Mouse (Mus musculus) ES-CJ7 (cell line): Measurements from ENCODE around the gene Kpna4.
"Not testable (repeated sequence)": the region's sequence is repeated elsewhere in the genome, so short reads cannot be mapped to it uniquely, and the experiment has no call there.

ENCODE experiments used
- DNase-seq: peaks from one replicate; pipeline ENCODE4 v3.0.0; 2011; ENCODE audit warnings: low read depth, low spot score

The Kpna4 gene

DNA sequence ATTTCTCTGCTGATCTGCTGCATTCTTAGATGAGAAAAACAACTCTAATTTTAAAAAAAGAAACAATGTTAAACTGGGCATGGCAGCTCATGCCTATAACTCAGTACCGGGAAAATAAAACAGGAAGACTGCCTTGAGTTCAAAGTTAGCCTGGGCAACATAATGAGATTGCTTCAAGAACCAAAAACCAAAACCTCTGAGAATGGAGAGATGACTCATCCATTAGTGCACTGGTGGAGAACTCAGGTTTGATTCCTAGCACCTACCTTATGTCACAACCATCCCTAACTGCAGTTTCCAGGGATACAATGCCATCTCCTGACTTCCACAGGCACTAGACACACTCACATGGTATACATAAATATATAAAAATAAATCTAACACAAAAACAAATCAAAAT, 17.8 kb downstream of the Kpna4 start:
- no peak for DNase-seq

DNA sequence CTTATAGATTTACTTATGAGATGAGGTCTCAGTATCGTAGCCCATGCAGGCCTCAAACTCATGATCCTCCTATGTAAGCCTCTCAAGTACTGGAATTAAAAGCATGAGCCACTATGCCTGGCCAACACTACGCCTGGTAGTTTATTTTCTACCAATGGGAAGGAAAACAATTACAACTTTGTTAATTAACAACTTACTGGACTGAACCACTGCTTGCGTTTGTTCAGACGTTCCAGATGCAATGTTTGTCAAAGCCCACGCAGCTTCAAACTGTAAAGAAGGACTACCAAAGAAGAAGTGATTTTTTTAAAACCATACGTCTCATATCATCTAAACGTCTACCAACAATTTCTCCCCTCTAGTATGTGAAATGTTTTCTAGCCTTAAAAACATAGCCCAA, 32.5 kb downstream of the Kpna4 start:
- DNase-seq = no peak

DNA sequence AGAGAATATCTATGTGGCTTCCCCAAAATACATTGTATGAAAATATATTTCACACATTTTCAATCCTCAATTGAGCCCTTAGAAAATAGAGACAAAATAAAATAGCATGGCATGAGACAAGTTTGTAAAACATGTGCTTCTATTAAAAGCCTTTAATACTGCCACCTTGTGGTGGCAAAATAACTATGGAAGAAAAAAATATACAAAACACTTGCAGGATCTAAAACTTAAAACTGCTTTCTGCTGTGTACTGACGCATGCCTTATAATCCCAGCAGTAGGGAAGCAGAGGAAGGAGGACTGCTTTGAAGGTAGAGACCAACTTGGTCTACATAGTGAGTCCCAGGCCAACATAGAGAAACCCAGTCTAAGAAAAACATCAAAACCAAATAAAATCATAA, 62.9 kb downstream of the Kpna4 start:
- DNase-seq = peak; percentile 28

DNA sequence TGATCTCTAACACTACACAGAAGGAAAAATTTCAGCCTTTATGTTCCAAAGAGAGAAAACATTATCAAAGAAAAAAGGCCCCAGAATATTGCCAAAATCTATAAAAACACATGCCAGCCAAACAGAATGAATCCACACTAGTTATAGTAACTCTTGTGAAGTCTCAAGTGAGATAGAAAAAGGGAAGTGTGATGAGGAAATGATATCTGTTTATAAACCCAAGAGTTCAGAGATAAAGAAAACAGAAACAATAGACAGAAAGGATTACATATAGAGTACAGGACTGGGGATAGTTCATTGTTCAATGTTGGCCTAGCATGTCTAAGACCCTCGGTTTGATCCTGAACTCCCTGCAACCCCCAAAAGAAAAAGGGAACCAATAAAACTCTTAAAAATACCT, 64.1 kb downstream of the Kpna4 start:
- no peak for DNase-seq

DNA sequence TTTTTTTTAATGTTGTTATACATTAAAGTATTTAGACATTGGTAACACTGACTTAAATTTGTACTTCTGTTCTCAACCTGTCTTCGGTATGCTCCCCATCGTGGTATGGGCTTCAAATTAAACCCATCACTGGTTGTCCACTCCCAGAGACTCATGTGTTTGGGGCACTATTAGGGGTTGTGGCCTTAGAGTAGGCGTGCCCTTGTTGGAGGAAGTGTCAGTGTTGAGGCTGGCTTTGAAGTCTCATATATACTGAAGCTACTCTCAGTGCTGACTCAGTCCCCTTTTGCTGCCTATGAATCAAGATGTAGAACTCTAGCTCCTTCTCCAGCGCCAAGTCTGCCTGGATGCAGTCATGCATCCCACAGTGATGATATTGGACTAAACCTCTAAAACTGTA, 66.2 kb downstream of the Kpna4 start:
- DNase-seq = no peak

DNA sequence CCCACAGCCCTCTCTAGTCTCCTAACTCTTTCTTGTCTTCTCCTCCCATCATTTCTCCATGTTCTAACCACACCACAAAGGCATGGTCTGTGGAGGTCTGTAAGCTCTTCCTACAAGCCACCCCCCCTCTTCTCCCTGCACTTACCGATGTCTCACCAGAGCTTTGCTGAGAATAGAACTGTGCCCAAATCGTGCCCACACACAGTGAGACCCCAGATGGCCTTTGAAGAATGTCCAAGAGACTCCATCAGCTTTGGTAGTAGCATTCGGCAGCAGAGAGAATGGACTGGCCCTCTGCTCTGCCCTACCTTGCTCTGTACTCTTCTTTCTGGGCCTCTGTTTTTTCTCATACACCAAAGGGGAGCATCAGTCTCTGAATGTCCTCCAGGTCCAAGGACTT, 71.0 kb downstream of the Kpna4 start:
- DNase-seq = no peak

DNA sequence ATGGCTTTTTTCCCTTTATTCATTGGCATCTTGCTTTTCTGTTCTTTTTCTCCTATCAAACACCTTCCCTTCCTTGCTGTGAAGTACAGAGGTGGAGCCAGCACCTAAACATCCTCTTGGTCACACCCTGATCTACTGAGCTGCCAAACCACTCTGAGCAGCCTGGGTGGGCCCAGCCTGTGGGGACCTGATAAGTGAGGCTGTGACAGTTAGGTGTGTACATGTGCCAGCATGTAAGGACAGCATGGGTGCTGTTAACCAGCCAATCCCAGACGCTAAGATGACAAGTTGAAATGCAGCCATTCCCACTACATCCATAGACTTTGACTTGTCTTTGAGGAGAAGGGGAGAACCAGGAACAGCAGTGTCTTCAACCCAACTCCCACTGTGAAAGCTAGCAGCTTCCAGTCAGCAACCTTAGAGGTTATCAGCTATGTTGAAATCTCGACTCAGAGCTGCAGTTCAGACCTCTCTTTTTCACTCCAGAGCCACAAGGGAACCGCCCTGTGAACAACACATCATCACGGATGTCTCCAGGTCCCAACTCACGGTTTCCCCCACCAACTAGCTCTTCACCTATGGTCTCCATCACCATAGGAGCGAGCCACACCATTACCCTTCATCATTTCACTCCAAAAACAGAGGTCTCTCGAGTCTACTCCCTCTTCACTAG, 72.0 kb downstream of the Kpna4 start:
- DNase-seq = no peak

DNA sequence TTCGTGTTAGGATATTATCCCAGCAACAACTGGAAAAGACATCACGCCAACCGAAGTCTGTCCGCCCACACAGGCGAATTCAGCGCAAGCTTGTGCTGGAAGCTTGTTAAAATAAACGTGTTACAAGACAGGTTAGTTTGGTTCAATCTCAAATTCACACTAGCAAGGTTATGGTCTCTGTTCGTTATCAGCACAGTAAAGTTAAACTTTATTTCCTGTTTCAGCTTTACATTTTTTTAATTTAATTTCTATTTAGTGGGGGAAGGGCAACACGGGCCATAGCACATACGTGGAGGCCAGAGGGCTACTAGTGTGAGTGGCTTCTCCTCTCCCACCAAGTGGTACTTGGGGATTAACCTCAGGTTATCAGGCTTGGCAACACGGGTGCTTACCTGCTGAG, 75.0 kb downstream of the Kpna4 start:
- DNase-seq = no peak

DNA sequence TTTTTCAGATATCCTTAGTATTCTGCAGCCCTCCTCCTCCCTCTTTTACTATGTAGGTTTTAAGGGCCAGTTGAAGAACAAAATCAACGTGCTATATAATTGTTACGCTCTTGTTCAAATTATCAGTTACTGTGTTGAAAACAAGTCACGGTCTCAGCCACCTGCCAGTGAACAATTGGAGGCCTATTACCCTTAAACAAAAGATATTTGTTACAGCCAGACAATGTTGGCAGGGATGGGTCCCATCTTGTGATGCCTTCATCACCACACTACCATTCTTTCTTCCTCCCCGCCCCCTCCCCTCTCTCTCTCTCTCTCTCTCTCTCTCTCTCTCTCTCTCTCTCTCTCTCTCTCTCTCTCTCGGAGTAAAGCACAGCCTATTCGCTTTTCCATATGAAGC, 77.9 kb downstream of the Kpna4 start:
- DNase-seq = no peak

DNA sequence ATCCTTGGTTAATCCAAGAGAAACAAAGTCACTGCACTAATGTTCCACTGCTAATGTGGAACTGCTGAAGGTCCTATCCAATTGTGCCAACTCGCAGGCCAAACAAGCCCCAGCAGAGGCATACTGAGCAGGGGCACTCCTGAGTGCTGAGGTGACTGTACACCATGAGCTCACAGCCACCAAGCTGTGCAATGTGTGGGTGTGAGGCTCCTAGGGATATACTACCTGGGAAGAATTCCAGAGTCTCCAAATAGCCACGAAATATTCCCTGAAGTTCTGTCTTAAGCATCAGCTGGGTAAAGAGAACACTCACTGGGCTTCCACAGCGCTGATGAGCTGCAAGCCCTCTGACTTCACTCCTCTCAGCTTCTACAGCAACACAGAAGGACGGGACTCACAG, 79.2 kb downstream of the Kpna4 start:
- DNase-seq = no peak

DNA sequence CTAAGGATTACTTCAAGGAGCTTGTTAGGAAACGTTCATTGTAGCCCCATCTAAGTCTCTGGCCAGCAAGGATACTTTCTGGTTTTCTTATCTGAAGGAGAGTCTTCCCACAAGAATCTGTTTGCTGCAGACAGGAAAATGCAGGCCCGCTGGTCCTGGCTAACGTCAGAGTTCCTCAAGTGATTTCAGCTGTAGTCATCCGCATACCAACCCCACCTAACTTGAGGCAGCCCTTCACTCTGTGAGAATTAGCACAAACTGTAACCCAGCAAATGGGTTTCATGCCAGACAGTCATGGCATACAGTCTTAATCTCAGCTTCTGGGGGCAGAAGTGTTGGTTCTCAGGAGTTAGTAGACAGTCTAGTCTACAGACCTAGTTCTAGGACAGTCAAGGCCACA, 80.4 kb downstream of the Kpna4 start:
- peak; percentile 23 for DNase-seq

DNA sequence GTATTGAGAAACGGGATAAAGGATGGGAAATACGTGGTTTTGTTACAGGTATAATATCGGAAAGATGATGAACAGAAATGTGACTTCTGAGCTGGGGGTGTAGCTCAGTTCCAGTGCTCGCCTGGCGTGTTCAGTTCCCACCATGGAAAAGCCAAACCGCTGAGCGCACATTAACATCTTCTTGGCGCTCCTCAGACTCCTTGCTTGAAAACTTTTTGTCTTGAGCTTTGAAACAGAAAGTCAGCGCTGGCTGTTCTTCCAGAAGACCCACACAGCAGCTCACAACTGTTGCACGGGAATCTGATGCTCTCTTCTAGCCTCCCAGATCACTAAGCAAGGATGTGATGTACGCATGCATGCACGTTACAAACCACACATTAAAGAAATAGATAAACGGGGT, 81.2 kb downstream of the Kpna4 start:
- peak; percentile 29 for DNase-seq

DNA sequence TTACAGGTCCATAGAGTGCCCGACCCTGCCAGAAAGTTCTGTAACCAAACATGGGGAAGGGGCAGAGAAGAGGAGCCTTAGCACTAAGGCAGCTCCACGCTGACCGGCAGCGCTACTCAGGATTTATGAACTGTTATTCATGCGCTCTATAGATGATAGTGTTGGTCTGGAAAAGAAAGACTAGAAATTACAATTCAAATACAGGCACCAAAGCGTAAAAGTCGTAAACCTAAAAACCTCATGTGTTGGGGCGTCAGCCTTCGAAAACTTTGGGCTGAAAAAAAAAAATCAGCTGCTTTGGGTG, 81.6 kb downstream of the Kpna4 start:
- no peak for DNase-seq

DNA sequence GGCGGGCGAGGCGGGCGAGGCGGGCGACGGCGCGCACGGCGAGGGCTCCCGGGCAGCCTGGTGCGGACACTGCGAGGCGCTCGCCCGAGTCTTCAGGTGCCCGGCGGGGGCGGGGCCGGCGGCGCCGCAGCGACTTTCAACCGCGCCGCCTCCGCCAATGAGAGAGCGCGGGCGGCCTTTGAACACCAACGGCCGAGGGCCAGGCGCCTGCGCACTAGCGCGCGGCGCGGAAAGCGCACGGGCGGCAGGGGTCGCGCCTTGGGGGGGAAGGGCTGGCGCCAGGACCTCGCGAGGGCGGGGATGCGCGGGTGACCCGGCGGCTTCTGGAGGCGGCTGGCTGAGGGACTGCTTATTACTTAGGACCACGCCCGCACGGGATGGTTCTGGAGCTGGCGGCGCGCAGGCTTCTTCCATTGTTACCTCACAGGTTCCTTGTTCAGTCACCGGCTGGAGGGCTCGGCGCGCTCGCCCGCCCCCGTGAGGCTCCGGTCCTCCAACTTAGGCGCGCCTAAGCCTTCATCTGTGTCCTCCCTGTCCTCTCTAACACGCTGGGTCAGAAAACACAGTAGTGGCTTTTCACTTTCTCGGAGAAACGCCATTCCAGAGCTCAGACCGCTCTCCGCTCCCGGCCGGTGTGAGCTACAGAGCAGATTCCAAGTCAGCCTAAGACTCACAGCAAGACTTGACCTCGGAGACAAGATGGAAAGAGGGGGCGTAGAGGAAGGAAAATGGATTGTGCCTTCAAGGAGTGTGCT, 82.1 kb downstream of the Kpna4 start, which contains the start of gene Trim59:
Gene Trim59, minus strand, starts transcription at position 111 of the 755 bp plus-strand sequence.
- DNase-seq = peak; percentile 96

DNA sequence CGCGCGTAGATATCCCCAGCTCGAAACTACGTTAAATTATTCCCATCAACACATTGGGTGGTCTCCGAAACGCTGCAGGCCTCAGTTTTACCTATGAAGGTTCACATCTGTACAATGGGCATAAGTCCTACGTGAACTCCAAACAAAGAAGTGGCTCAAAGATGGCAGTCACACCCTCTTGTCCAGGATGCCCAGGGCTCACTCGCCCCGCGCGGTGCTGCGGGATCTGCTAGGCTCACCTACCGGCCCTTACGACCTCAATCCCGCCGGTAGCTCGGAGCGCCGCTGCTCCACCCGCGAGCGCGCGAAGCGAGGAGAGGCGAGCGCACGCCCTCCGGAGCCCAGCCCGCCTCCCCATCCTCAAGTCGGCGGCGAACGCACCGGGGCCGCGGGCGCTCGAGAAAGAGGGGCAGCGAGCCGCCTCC, 82.7 kb downstream of the Kpna4 start:
- peak; percentile 61 for DNase-seq

DNA sequence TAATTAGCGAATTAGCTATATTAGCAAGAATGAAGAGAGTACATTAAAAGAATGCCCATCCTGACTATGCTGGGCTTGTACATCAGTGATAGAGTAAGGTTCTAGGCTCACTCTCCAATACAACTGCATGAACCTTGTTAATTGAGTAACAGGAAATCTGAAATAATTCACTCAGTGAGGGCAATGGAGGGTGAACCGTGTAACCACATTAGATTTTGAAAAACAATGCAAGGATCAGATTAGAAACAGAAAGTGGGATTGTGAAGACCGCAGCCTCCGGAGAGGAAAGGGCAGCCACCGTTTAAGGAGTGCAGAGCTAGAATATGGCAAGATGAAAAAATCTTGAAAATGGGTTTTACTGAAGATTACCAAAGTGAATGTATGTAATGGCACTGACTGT, 85.6 kb downstream of the Kpna4 start:
- no peak for DNase-seq

DNA sequence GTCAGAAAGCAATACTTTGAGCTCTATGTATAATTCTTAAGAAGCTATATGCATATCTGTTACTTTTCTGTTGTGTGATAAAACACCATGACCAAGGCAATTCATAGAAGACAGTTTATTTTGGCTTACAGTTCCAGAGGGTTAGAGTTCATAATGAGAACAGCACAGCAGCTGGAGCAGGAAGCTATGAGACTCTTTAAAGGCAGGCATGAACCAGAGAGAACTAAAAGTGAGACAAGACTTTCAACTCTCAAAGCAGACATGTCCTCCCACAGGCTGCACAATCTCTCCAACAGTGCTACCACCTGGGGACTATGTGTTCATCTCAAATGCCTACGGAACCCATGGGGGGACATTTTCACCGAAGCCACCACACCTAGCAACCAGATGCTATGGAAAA, 86.8 kb downstream of the Kpna4 start:
- no peak for DNase-seq

DNA sequence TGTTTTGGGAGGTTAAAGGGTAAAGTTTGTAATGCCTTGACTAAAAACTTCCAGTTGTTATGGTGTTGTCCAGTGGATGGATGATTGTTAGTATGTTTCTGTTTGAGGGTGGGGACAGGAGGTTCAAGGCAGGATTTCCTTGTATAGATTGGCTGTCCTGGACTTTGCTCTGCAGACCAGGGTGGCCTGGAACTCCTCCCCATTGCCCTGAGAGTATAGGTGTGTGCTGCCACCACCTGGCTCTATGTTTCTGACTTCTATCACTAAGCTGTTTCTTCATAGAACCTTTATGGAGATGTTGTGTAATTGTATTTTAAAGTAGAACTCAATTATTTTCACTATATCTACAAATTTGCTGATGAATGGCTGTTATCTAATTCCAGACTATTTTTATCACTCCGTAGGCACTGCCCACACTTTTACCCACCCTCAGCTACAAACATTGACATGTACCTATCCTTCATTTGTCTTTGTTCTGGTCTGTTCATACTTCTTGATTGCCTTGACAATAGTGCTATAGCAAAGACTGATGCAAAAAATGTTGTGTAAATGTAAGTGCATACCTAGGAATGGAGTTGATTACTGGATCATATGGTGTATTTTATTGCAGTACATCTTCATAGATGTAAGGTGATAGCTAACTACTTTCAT, 100.7 kb downstream of the Kpna4 start:
- no peak for DNase-seq

DNA sequence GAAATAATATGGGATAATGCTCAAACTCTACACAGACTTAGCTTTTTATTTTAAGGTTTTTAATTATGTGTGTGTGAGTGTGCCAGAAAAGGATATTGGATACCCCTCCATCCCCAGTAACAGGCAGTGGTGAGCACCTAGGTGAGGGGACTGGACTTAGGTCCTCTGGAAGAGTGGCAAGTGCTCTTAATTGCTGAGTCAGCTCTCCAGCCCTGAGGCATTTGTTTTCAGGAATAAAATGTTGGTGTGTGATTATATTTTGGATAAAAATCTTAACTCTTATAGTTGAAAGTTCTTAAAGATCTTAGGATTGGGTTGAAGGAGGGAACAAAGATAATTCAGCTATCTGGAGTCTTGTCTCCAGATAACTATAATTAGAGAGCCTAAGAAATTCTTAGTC, 106.1 kb downstream of the Kpna4 start:
- DNase-seq = no peak

DNA sequence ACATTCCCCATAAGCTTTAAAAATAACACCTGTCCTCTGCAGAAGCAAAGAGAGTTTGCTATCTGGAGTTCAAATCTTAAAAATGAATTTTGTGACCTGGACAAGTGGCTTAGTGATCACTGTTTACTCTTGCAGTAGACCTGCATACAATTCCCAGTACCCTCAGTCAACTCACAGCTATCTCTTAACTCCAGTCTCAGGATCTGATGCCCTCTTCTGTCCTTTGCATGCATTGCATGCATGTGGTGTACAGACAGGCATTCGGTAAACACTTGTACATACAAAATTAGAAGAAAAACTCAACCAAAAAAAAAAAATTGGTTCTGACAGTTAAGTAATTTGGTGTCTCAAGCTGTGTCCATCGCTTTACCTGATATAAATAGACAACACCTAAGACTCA, 106.6 kb downstream of the Kpna4 start:
- DNase-seq = peak; percentile 66

DNA sequence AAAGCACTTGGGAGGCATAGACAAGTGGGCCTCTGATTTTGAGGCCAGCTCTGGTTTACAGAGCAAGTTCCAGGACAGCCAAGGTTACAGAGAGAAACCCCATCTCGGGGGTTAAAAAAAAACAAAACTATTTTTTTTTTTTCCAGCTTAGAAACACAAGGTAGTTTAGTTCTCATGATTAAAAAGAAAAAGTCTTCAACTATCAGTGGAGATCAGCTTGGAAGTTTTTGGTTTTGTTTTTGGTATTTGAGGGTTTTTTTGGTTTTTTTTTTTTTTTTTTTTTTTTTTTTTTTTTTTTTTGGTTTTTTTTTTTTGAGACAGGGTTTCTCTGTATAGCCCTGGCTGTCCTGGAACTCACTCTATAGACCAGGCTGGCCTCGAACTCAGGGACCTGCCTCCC, 108.3 kb downstream of the Kpna4 start:
- DNase-seq = not testable (repeated sequence)

DNA sequence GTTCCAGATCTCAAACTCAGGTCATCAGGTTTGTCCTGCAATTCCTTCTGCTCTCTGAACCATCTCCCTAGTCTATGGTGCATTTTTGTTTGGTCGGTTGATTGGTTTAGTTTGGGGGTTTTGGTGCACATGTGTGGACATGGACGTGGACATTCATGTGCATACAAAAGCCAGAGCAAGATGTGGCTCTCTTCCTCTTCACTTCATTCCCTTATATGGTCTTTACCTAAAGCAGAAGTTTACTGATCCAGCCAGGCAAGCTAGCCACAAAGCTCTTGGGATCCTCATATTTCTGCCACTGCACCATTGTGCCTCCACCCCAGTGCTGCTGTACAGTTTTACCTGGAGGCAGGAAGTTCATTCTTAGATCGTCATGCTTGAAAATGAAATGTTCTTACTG, 109.7 kb downstream of the Kpna4 start:
- DNase-seq = no peak
